ENCODE assay signal across 7 mouse cellular contexts in the genomic region with DNA sequence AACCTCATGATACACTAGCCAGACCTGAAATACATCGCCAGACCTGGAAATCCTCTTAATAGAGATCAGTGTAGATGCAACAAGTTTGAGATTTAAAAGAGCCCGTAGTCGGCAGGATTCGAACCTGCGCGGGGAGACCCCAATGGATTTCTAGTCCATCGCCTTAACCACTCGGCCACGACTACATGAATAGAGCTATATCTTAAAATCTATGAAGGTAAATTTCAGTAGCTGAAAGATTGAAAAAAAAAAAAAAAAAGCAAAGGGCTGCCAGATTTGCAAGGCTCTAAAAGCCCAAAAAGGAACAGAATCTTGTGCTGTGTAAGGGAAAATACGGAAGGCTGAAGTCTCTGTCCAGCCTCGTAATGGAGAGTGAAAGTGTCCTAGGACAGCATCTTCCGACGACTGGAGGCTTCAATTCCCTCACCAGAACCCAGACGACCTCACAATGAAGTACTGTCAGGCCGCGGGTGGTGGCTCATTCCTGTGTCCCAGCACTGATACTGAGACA. TPM values are rescaled to one million over a fixed set of nuclear protein-coding genes. Genes with fewer than 3 reads are reported as not detected.
A peak's percentile ranks its signal among the peaks of the same experiment; 100 is the strongest.
DNase-seq lines count a peak whose midpoint lies in the region; ATAC-seq and TF ChIP-seq lines count a peak whose summit lies in the region.

No protein-coding gene starts in this region.

- H3K27ac ChIP-seq in embryonic facial prominence, embryonic 12.5 days, result peak overlapping the region; percentile 17; the same call in 1 of the 2 replicates
- H3K27ac ChIP-seq in heart, adult 2 months, result peak overlapping the region; percentile 38
- no peak overlapping the region for H3K27ac ChIP-seq in kidney, adult 2 months (ENCODE audit: insufficient read depth, low read depth, low read length)
- no peak overlapping the region for H3K27ac ChIP-seq in limb, embryonic 11.5 days (replicated peaks; ENCODE audit: low read depth, low read length)
- 0 out of 2 replicates have a peak overlapping the region, but pooled peaks have one; percentile 42 for H3K27ac ChIP-seq in midbrain, embryonic 12.5 days (replicated peaks)

- no peaks in the 10 kb centered on the region for H3K27me3 ChIP-seq in embryonic facial prominence, embryonic 12.5 days
- no peaks in the 10 kb centered on the region for H3K27me3 ChIP-seq in heart, adult 2 months (ENCODE audit: control insufficient read depth, insufficient read depth, low read length)
- no peaks in the 10 kb centered on the region for H3K27me3 ChIP-seq in kidney, adult 2 months (replicated peaks; ENCODE audit: control insufficient read depth, insufficient read depth, low read length)
- no peaks in the 10 kb centered on the region for H3K27me3 ChIP-seq in limb, embryonic 11.5 days (ENCODE audit: control insufficient read depth, insufficient read depth, low read length)
- H3K27me3 ChIP-seq in midbrain, embryonic 12.5 days, result no peaks in the 10 kb centered on the region; the same call in 1 of the 2 replicates

- H3K36me3 ChIP-seq in embryonic facial prominence, embryonic 12.5 days, result no peaks in the 10 kb centered on the region
- H3K36me3 ChIP-seq in heart, adult 2 months (ENCODE audit: control insufficient read depth, insufficient read depth, low read length), result no peaks in the 10 kb centered on the region
- H3K36me3 ChIP-seq in kidney, adult 2 months (ENCODE audit: control insufficient read depth, insufficient read depth, low read length), result no peaks in the 10 kb centered on the region
- no peaks in the 10 kb centered on the region for H3K36me3 ChIP-seq in limb, embryonic 11.5 days (ENCODE audit: control insufficient read depth, insufficient read depth, low read length)
- H3K36me3 ChIP-seq in midbrain, embryonic 12.5 days, result no peaks in the 10 kb centered on the region

- intact Hi-C loops in heart, adult 2 months (cut with DNase I), result loop anchor here (2.0 to 10.0 kb wide), 7 partner anchors 22 to 1494 kb away; a partner anchor contains a TSS

- peak; percentile 87 for DNase-seq in adrenal gland, adult 8-10 months
- peak; percentile 85 to 88 for DNase-seq in heart, adult 2 months
- peak; percentile 91 for DNase-seq in kidney, adult 2 months
- peak; percentile 86 for DNase-seq in limb, embryonic 11.5 days (ENCODE audit: low spot score)
- peak; percentile 53 for DNase-seq in skeletal muscle tissue, adult 2 months (ENCODE audit: low read depth, low spot score)

- no peaks in the 10 kb centered on the region for H3K9me3 ChIP-seq in embryonic facial prominence, embryonic 12.5 days
- H3K9me3 ChIP-seq in limb, embryonic 11.5 days (ENCODE audit: control insufficient read depth, low read length), result no peaks in the 10 kb centered on the region
- H3K9me3 ChIP-seq in midbrain, embryonic 12.5 days, result no peaks in the 10 kb centered on the region

- H3K9ac ChIP-seq in embryonic facial prominence, embryonic 12.5 days, result peak overlapping the region; percentile 38
- 0 out of 2 replicates have a peak overlapping the region, but pooled peaks have one; percentile 63 for H3K9ac ChIP-seq in heart, adult 2 months (ENCODE audit: low read depth, low read length)
- no peak overlapping the region; the same call in 1 of the 2 replicates for H3K9ac ChIP-seq in limb, embryonic 11.5 days (ENCODE audit: low read length)
- H3K9ac ChIP-seq in midbrain, embryonic 12.5 days (replicated peaks), result 0 out of 2 replicates have a peak overlapping the region, but pooled peaks have one; percentile 34

- TF ChIP-seq POLR2A in heart, adult 2 months (IDR thresholded peaks at IDR 0.05; ENCODE audit: insufficient read depth, low read depth, low read length), result no peak
- TF ChIP-seq POLR2A in kidney, adult 2 months (IDR thresholded peaks at IDR 0.05; ENCODE audit: low read depth, low read length), result no peak

- ATAC-seq in embryonic facial prominence, embryonic 12.5 days (ENCODE audit: insufficient number of reproducible peaks, insufficient read depth, low FRiP score, low TSS enrichment), result no peak
- peak; percentile 56; the same call in 1 of the 2 replicates for ATAC-seq in limb, embryonic 11.5 days (ENCODE audit: insufficient number of reproducible peaks, low FRiP score, low TSS enrichment, low read depth)
- no peak for ATAC-seq in midbrain, embryonic 12.5 days (ENCODE audit: low FRiP score, low read depth)

- H3K4me3 ChIP-seq in embryonic facial prominence, embryonic 12.5 days, result peak overlapping the region; percentile 46
- peak overlapping the region; percentile 48 for H3K4me3 ChIP-seq in heart, adult 2 months
- H3K4me3 ChIP-seq in kidney, adult 2 months (ENCODE audit: insufficient read depth, low read depth, low read length), result peak overlapping the region; percentile 33
- peak overlapping the region; percentile 35 for H3K4me3 ChIP-seq in limb, embryonic 11.5 days (ENCODE audit: low read depth, low read length)
- H3K4me3 ChIP-seq in midbrain, embryonic 12.5 days, result peak overlapping the region; percentile 46

- H3K4me2 ChIP-seq in embryonic facial prominence, embryonic 12.5 days (replicated peaks), result peak overlapping the region; percentile 55
- peak overlapping the region; percentile 47 for H3K4me2 ChIP-seq in limb, embryonic 11.5 days (ENCODE audit: low read depth, severe bottlenecking)
- H3K4me2 ChIP-seq in midbrain, embryonic 12.5 days (replicated peaks), result peak overlapping the region; percentile 48

- TF ChIP-seq CTCF in heart, adult 2 months (IDR thresholded peaks at IDR 0.05), result no peak
- TF ChIP-seq CTCF in kidney, adult 2 months (conservative IDR thresholded peaks at IDR 0.05; ENCODE audit: insufficient read depth, insufficient read length, low read depth, low read length), result no peak

- 0 out of 2 replicates have a peak, but pooled peaks cover 3% of the 10 kb centered on the region for H3K4me1 ChIP-seq in embryonic facial prominence, embryonic 12.5 days
- H3K4me1 ChIP-seq in heart, adult 2 months (ENCODE audit: control insufficient read depth, insufficient read depth, low read length), result peaks cover 4% of the 10 kb centered on the region
- no peaks in the 10 kb centered on the region for H3K4me1 ChIP-seq in kidney, adult 2 months (ENCODE audit: control insufficient read depth, insufficient read depth, low read length)
- no peaks in the 10 kb centered on the region for H3K4me1 ChIP-seq in limb, embryonic 11.5 days (ENCODE audit: control insufficient read depth, insufficient read depth, low read length)
- H3K4me1 ChIP-seq in midbrain, embryonic 12.5 days, result no peaks in the 10 kb centered on the region

- no peaks in the 10 kb centered on the region for H3K79me2 ChIP-seq in heart, adult 2 months (replicated peaks; ENCODE audit: control insufficient read depth, insufficient read depth, low read length)

- no peak for TF ChIP-seq EP300 in heart, adult 2 months (IDR thresholded peaks at IDR 0.05; ENCODE audit: insufficient read depth, low read depth, low read length)

- 0% methylated on average over 16 of the region's 16 CpGs for WGBS in embryonic facial prominence, embryonic 12.5 days
- WGBS in heart, adult 2 months, result 2% methylated on average over 16 of the region's 16 CpGs
- 3% methylated on average over 16 of the region's 16 CpGs for WGBS in kidney, adult 2 months
- WGBS in limb, embryonic 11.5 days, result under 1% methylated on average over 16 of the region's 16 CpGs
- WGBS in midbrain, embryonic 12.5 days, result under 1% methylated on average over 16 of the region's 16 CpGs

RNA-seq across cellular contexts. Expression of a gene that starts 4.0 kb away (rescaled TPM):
- 1 to 10 TPM; 1.5 to 6.2 (median 3.6) TPM for total RNA-seq in adrenal gland, adult 8-10 months (2022)
- 21.7 and 23.6 TPM in 2 replicates for polyA plus RNA-seq in embryonic facial prominence, embryonic 12.5 days (2016; fragmentation: Nextera tagmentation; extraction: Ambion mirVana)
- total RNA-seq in heart, adult 2 months (2021), result under 1 TPM; 0.70 to 0.73 TPM
- 0.35 and 0.43 TPM in 2 replicates for polyA plus RNA-seq in heart, adult 2 months (2012; rRNA removed)
- 0.39 and 0.44 TPM in 2 replicates for polyA plus RNA-seq in kidney, adult 2 months (2012; rRNA removed)
- polyA plus RNA-seq in limb, embryonic 11.5 days (2014; fragmentation: Nextera tagmentation; extraction: Ambion mirVana), result 26.9 and 28.8 TPM in 2 replicates
- polyA plus RNA-seq in midbrain, embryonic 12.5 days (2016; fragmentation: Nextera tagmentation; extraction: Ambion mirVana), result 22.3 and 24.2 TPM in 2 replicates

RNA-seq across cellular contexts. Expression of a gene that starts 40.1 kb away (rescaled TPM):
- total RNA-seq in adrenal gland, adult 8-10 months (2022), result not detected
- polyA plus RNA-seq in embryonic facial prominence, embryonic 12.5 days (2016; fragmentation: Nextera tagmentation; extraction: Ambion mirVana), result 0.33 TPM in 1 of 2 replicates, not detected in the other
- total RNA-seq in heart, adult 2 months (2021), result not detected
- polyA plus RNA-seq in heart, adult 2 months (2012; rRNA removed), result 0.06 TPM in 2 replicates
- 0.04 and 0.06 TPM in 2 replicates for polyA plus RNA-seq in kidney, adult 2 months (2012; rRNA removed)
- 0.31 and 0.38 TPM in 2 replicates for polyA plus RNA-seq in limb, embryonic 11.5 days (2014; fragmentation: Nextera tagmentation; extraction: Ambion mirVana)
- not detected in 2 replicates for polyA plus RNA-seq in midbrain, embryonic 12.5 days (2016; fragmentation: Nextera tagmentation; extraction: Ambion mirVana)

Comparison
In these comparisons a context has a peak if more than half of its experiments do, and no peak if none do; other contexts are left out.
1. H3K27ac ChIP-seq: peak in embryonic facial prominence, embryonic 12.5 days (single experiment), heart, adult 2 months (single experiment) and midbrain, embryonic 12.5 days (single experiment); none in kidney, adult 2 months (single experiment) and limb, embryonic 11.5 days (single experiment).
2. RNA of a gene that starts 4.0 kb away (polyA plus RNA-seq): 26.9 to 28.8 TPM in limb, embryonic 11.5 days, 22.3 to 24.2 TPM in midbrain, embryonic 12.5 days and 21.7 to 23.6 TPM in embryonic facial prominence, embryonic 12.5 days; 0.39 to 0.44 TPM in kidney, adult 2 months and 0.35 to 0.43 TPM in heart, adult 2 months; every median in the first group is over 10 times any median in the second.
3. Peak in every context shown above with its lines, with median percentiles within 50 percentile points of each other: DNase-seq, H3K4me2 ChIP-seq and H3K4me3 ChIP-seq.